Mouse (Mus musculus) urinary bladder, postnatal 10 days (tissue): ENCODE data around the gene Cdc42ep1.
A peak's percentile ranks its signal among the peaks of the same experiment; 100 is the strongest.

Source experiments
- DNase-seq: peaks from one replicate; pipeline ENCODE4 v3.0.0; 2022; ENCODE audit warnings: low spot score

Gene Cdc42ep1

GRCm38 (mm10) chr15:78850059-78850824 lies 7.8 kb downstream of the Cdc42ep1 start:
- no peak for DNase-seq

- no peak for DNase-seq
These were observed 8.5 kb downstream of the Cdc42ep1 start for GRCm38 (mm10) chr15:78850944-78851343.

- DNase-seq: peak; percentile 79
These were observed 9.2 kb downstream of the Cdc42ep1 start for GRCm38 (mm10) chr15:78851505-78852153.

- DNase-seq: no peak
These were observed 13.0 kb downstream of the Cdc42ep1 start, which contains the start of gene Lgals2 for GRCm38 (mm10) chr15:78855303-78855965. Gene Lgals2, minus strand, starts transcription at chr15:78855529.

- DNase-seq: no peak
These were observed 14.6 kb downstream of the Cdc42ep1 start for GRCm38 (mm10) chr15:78857009-78857408.

- no peak for DNase-seq
These were observed 16.9 kb downstream of the Cdc42ep1 start for GRCm38 (mm10) chr15:78859311-78859710.

- no peak for DNase-seq
These were observed 17.3 kb downstream of the Cdc42ep1 start for GRCm38 (mm10) chr15:78859714-78860113.

GRCm38 (mm10) chr15:78862280-78862679 lies 19.9 kb downstream of the Cdc42ep1 start:
- DNase-seq: no peak

GRCm38 (mm10) chr15:78863154-78863553 lies 20.7 kb downstream of the Cdc42ep1 start:
- no peak for DNase-seq

GRCm38 (mm10) chr15:78863852-78864253 lies 21.4 kb downstream of the Cdc42ep1 start:
- no peak for DNase-seq

- no peak for DNase-seq
These were observed 26.0 kb downstream of the Cdc42ep1 start for GRCm38 (mm10) chr15:78868398-78868797.

- no peak for DNase-seq
These were observed 26.4 kb downstream of the Cdc42ep1 start for GRCm38 (mm10) chr15:78868826-78869233.

GRCm38 (mm10) chr15:78869775-78870174 lies 27.4 kb downstream of the Cdc42ep1 start:
- DNase-seq: no peak

- DNase-seq: no peak
These were observed 29.7 kb downstream of the Cdc42ep1 start for GRCm38 (mm10) chr15:78872021-78872608.

GRCm38 (mm10) chr15:78873803-78874435 lies 31.5 kb downstream of the Cdc42ep1 start:
- DNase-seq: no peak

- no peak for DNase-seq
These were observed 32.6 kb downstream of the Cdc42ep1 start for GRCm38 (mm10) chr15:78874989-78875388.

GRCm38 (mm10) chr15:78875537-78875936 lies 33.1 kb downstream of the Cdc42ep1 start:
- no peak for DNase-seq

GRCm38 (mm10) chr15:78876258-78876696 lies 33.9 kb downstream of the Cdc42ep1 start:
- peak; percentile 67 for DNase-seq

GRCm38 (mm10) chr15:78876991-78877809 lies 34.8 kb downstream of the Cdc42ep1 start, which contains the start of gene Gga1:
Gene Gga1, plus strand, starts transcription at chr15:78877190.
- peak; percentile 69 for DNase-seq

- DNase-seq: no peak
These were observed 35.5 kb downstream of the Cdc42ep1 start for GRCm38 (mm10) chr15:78877810-78878390.
